Mouse (Mus musculus) myocyte (in vitro differentiated cells): Measurements from ENCODE around the gene Ssu2. TPM values are rescaled to one million over a fixed set of nuclear protein-coding genes. Genes with fewer than 3 reads are reported as not detected.

Experiments
- H3K27me3 ChIP-seq: one replicate; pipeline ENCODE4 v1.6.1; 2011; ENCODE audit not compliant: control insufficient read depth, insufficient read depth, insufficient read length
- H3K36me3 ChIP-seq: one replicate; pipeline ENCODE4 v1.6.1; 2011; ENCODE audit not compliant: control insufficient read depth, insufficient read depth
- H3K4me2 ChIP-seq: one replicate; pipeline ENCODE4 v1.6.1; 2011; ENCODE audit warnings: low read depth, control low read depth
- H3K4me3 ChIP-seq: one replicate; pipeline ENCODE4 v1.5.1; 2011; ENCODE audit warnings: mild to moderate bottlenecking, control low read depth, moderate library complexity
- H3K79me2 ChIP-seq: one replicate; pipeline ENCODE4 v1.6.1; 2011; ENCODE audit not compliant: control insufficient read depth, insufficient read depth
- H3ac ChIP-seq: one replicate; pipeline ENCODE4 v1.6.1; 2011; ENCODE audit not compliant: control insufficient read depth, insufficient read length
- CEBPB ChIP-seq: IDR thresholded peaks from 2 replicates; pipeline ENCODE4 v1.6.1; 2011; ENCODE audit warnings: mild to moderate bottlenecking, moderate library complexity; ENCODE audit not compliant: poor library complexity, insufficient read depth, severe bottlenecking
- E2F4 ChIP-seq: IDR thresholded peaks from one replicate; pipeline ENCODE4 v1.6.1; 2011; ENCODE audit warnings: mild to moderate bottlenecking, control low read depth, moderate library complexity; ENCODE audit not compliant: insufficient read depth
- MAX ChIP-seq: IDR thresholded peaks from one replicate; pipeline ENCODE4 v1.6.1; 2011; ENCODE audit warnings: low read depth, mild to moderate bottlenecking, control low read depth
- MYOD1 ChIP-seq, 3 experiments: IDR thresholded peaks; one replicate each; pipeline ENCODE4 v1.6.1; 2011; ENCODE audit warnings: control low read depth in 2 of 3, low read depth in 2 of 3, mild to moderate bottlenecking in 2 of 3, moderate library complexity in 1 of 3; ENCODE audit not compliant: insufficient read length in 2 of 3, control insufficient read depth in 1 of 3
- MYOG ChIP-seq, 3 experiments: IDR thresholded peaks; one replicate each; pipeline ENCODE4 v1.6.1; 2011; ENCODE audit warnings: control low read depth in 2 of 3, low read depth in 2 of 3, mild to moderate bottlenecking in 2 of 3; ENCODE audit not compliant: insufficient read length in 2 of 3, control insufficient read depth in 1 of 3, insufficient read depth in 1 of 3
- POLR2A ChIP-seq: IDR thresholded peaks from one replicate; pipeline ENCODE4 v1.6.1; 2011; ENCODE audit warnings: low read depth, mild to moderate bottlenecking, control low read depth, moderate library complexity; ENCODE audit not compliant: insufficient read length
- POLR2AphosphoS2 ChIP-seq: IDR thresholded peaks from one replicate; pipeline ENCODE4 v1.6.1; 2011; ENCODE audit warnings: low read depth, control low read depth; ENCODE audit not compliant: insufficient read length
- REST ChIP-seq: IDR thresholded peaks from one replicate; pipeline ENCODE4 v1.6.1; 2011; ENCODE audit warnings: mild to moderate bottlenecking, control low read depth, moderate library complexity; ENCODE audit not compliant: insufficient read depth, insufficient read length
- SRF ChIP-seq: IDR thresholded peaks from one replicate; pipeline ENCODE4 v1.6.1; 2011; ENCODE audit warnings: low read depth; ENCODE audit not compliant: control insufficient read depth, insufficient read length
- TCF12 ChIP-seq: IDR thresholded peaks from one replicate; pipeline ENCODE4 v1.6.1; 2011; ENCODE audit warnings: mild to moderate bottlenecking, control low read depth; ENCODE audit not compliant: poor library complexity, insufficient read depth, severe bottlenecking
- TCF3 ChIP-seq: IDR thresholded peaks from one replicate; pipeline ENCODE4 v1.6.1; 2011; ENCODE audit warnings: low read depth, control low read depth; ENCODE audit not compliant: insufficient read length
- USF1 ChIP-seq: IDR thresholded peaks from one replicate; pipeline ENCODE4 v1.6.1; 2011; ENCODE audit warnings: low read depth, mild to moderate bottlenecking, control low read depth, moderate library complexity
- polyA plus RNA-seq: library from polyadenylated mRNA; unstranded; fragments of >200 nt; fragmentation: generic; extraction: Trizol; gene quantifications from one replicate; pipeline ENCODE4 v1.2.1, GENCODE M21; 2012; ENCODE audit warnings: missing spikeins

Ssu2 gene
- polyA plus RNA-seq, 1 experiment, result 1.0 TPM

- TF ChIP-seq REST (no peak), TCF12 (no peak), USF1 (no peak), POLR2AphosphoS2 (no peak), MYOD1 (IDR thresholded peaks at IDR 0.05; ENCODE audit: control insufficient read depth in 1 of 3, insufficient read length in 2 of 3, low read depth in 2 of 3) (no peak), POLR2A (no peak), CEBPB (no peak), MYOG (IDR thresholded peaks at IDR 0.05; ENCODE audit: control insufficient read depth in 1 of 3, insufficient read depth in 1 of 3, insufficient read length in 2 of 3, low read depth in 2 of 3) (no peak), SRF (no peak), E2F4 (no peak), MAX (no peak), TCF3 (no peak)
- no peaks in the 10 kb centered on the region for H3K27me3 ChIP-seq
- H3K4me2 ChIP-seq, result no peak overlapping the region
- no peaks in the 10 kb centered on the region for H3K79me2 ChIP-seq
- H3ac ChIP-seq, result no peak overlapping the region
- no peaks in the 10 kb centered on the region for H3K36me3 ChIP-seq
- H3K4me3 ChIP-seq, result no peak overlapping the region
These were observed 13.8 kb downstream of the Ssu2 start for GRCm38 (mm10) chr6:112373886-112374585.

GRCm38 (mm10) chr6:112365294-112365693 is 22.5 kb downstream of the Ssu2 start:
- H3K79me2 ChIP-seq, result no peaks in the 10 kb centered on the region
- no peaks in the 10 kb centered on the region for H3K36me3 ChIP-seq
- H3ac ChIP-seq, result no peak overlapping the region
- no peak overlapping the region for H3K4me2 ChIP-seq
- no peak for TF ChIP-seq TCF12
- peak; percentile 5 for TF ChIP-seq USF1
- TF ChIP-seq POLR2AphosphoS2, result no peak
- TF ChIP-seq TCF3, result no peak
- no peak overlapping the region for H3K4me3 ChIP-seq
- H3K27me3 ChIP-seq, result no peaks in the 10 kb centered on the region

GRCm38 (mm10) chr6:112364581-112364980 is 23.2 kb downstream of the Ssu2 start:
- H3ac ChIP-seq, result no peak overlapping the region
- H3K4me3 ChIP-seq, result no peak overlapping the region
- H3K36me3 ChIP-seq, result no peaks in the 10 kb centered on the region
- H3K27me3 ChIP-seq, result no peaks in the 10 kb centered on the region
- TF ChIP-seq REST (no peak), MYOD1 (IDR thresholded peaks at IDR 0.05; ENCODE audit: control insufficient read depth in 1 of 3, insufficient read length in 2 of 3, low read depth in 2 of 3) (no peak), SRF (no peak), TCF3 (no peak), POLR2A (no peak), POLR2AphosphoS2 (no peak), CEBPB (no peak), MYOG (IDR thresholded peaks at IDR 0.05; ENCODE audit: control insufficient read depth in 1 of 3, insufficient read depth in 1 of 3, insufficient read length in 2 of 3, low read depth in 2 of 3) (no peak), MAX (no peak), USF1 (no peak), TCF12 (no peak), E2F4 (no peak)
- no peaks in the 10 kb centered on the region for H3K79me2 ChIP-seq
- no peak overlapping the region for H3K4me2 ChIP-seq

- no peak for TF ChIP-seq POLR2A
- no peak for TF ChIP-seq USF1
- no peak for TF ChIP-seq CEBPB
- TF ChIP-seq REST, result no peak
- no peak for TF ChIP-seq TCF12
- TF ChIP-seq MYOD1 (IDR thresholded peaks at IDR 0.05; ENCODE audit: control insufficient read depth in 1 of 3, insufficient read length in 2 of 3, low read depth in 2 of 3), result no peak
- TF ChIP-seq SRF, result no peak
- TF ChIP-seq MYOG (IDR thresholded peaks at IDR 0.05; ENCODE audit: control insufficient read depth in 1 of 3, insufficient read depth in 1 of 3, insufficient read length in 2 of 3, low read depth in 2 of 3), result no peak
- Histone ChIP-seq H3K4me2 (no peak overlapping the region), H3K79me2 (no peaks in the 10 kb centered on the region), H3K4me3 (no peak overlapping the region), H3K36me3 (no peaks in the 10 kb centered on the region), H3ac (no peak overlapping the region), H3K27me3 (no peaks in the 10 kb centered on the region)
These were observed 25.4 kb downstream of the Ssu2 start for GRCm38 (mm10) chr6:112362349-112362958.

- Histone ChIP-seq H3K4me3 (no peak overlapping the region), H3K4me2 (no peak overlapping the region), H3K36me3 (no peaks in the 10 kb centered on the region), H3ac (no peak overlapping the region), H3K79me2 (no peaks in the 10 kb centered on the region), H3K27me3 (no peaks in the 10 kb centered on the region)
- TF ChIP-seq MAX (no peak), POLR2A (no peak), TCF3 (no peak), TCF12 (no peak), CEBPB (no peak), REST (no peak), MYOD1 (IDR thresholded peaks at IDR 0.05; ENCODE audit: control insufficient read depth in 1 of 3, insufficient read length in 2 of 3, low read depth in 2 of 3) (no peak), POLR2AphosphoS2 (no peak), MYOG (IDR thresholded peaks at IDR 0.05; ENCODE audit: control insufficient read depth in 1 of 3, insufficient read depth in 1 of 3, insufficient read length in 2 of 3, low read depth in 2 of 3) (no peak), USF1 (no peak), E2F4 (no peak), SRF (no peak)
These were observed 27.1 kb downstream of the Ssu2 start for GRCm38 (mm10) chr6:112360676-112361075.
